Mouse (Mus musculus) midbrain, embryonic 16.5 days (tissue): ENCODE measurements around the gene Fat2. TPM values are rescaled to one million over a fixed set of nuclear protein-coding genes. Genes with fewer than 3 reads are reported as not detected.

Experiments used
- ATAC-seq: fragments of 200-750 bp; cut with Nextera tagmentation; 2 replicates; pipeline ENCODE4 v1.8.0; 2017; ENCODE audit warnings: moderate TSS enrichment
- H3K27ac ChIP-seq: fragments of 300-500 bp; sonication (generic); 2 replicates; pipeline ENCODE4 v1.5.1; 2014; ENCODE audit warnings: mild to moderate bottlenecking, low read length, mixed read lengths
- H3K27me3 ChIP-seq: fragments of 300-500 bp; sonication (generic); 2 replicates; pipeline ENCODE4 v1.6.1; 2014; ENCODE audit warnings: low read depth, low read length, mixed read lengths; ENCODE audit not compliant: control insufficient read depth, insufficient read depth
- H3K36me3 ChIP-seq: fragments of 300-500 bp; sonication (generic); 2 replicates; pipeline ENCODE4 v1.6.1; 2014; ENCODE audit warnings: mild to moderate bottlenecking, low read length, moderate library complexity, mixed read lengths; ENCODE audit not compliant: control insufficient read depth, insufficient read depth
- H3K4me1 ChIP-seq: fragments of 300-500 bp; sonication (generic); 2 replicates; pipeline ENCODE4 v1.6.1; 2014; ENCODE audit warnings: mild to moderate bottlenecking, low read length, mixed read lengths; ENCODE audit not compliant: control insufficient read depth, insufficient read depth
- H3K4me2 ChIP-seq: fragments of 300-500 bp; sonication (generic); 2 replicates; pipeline ENCODE4 v1.6.1; 2014; ENCODE audit warnings: mild to moderate bottlenecking, low read length, mixed read lengths
- H3K4me3 ChIP-seq: fragments of 300-500 bp; sonication (generic); 2 replicates; pipeline ENCODE4 v1.5.1; 2014; ENCODE audit warnings: low read depth, mild to moderate bottlenecking, low read length, moderate library complexity, mixed read lengths
- H3K9ac ChIP-seq: fragments of 300-500 bp; sonication (generic); 2 replicates; pipeline ENCODE4 v1.6.1; 2014; ENCODE audit warnings: low read depth, low read length, mixed read lengths
- H3K9me3 ChIP-seq: fragments of 300-500 bp; sonication (generic); replicated peaks from 2 replicates; pipeline ENCODE4 v1.6.1; 2014; ENCODE audit warnings: mild to moderate bottlenecking, low read length, mixed read lengths; ENCODE audit not compliant: control insufficient read depth, poor library complexity, severe bottlenecking
- WGBS: fragments of 180-500 bp; shearing (Covaris S2); extraction: QIAGEN DNeasy Blood & Tissue Kit; methylation state at CpG from one replicate; pipeline ENCODE4 v1.1.7; 2014; 5-methylcytosine and 5-hydroxymethylcytosine counted together
- polyA plus RNA-seq: library from polyadenylated mRNA; unstranded; fragments of >200 nt; fragmentation: Nextera tagmentation; extraction: Ambion mirVana; gene quantifications from 2 replicates; pipeline ENCODE4 v1.2.1, GENCODE M21; 2015

Gene Fat2
- polyA plus RNA-seq, 1 experiment from 2014 or later, result 0.08 TPM

- no peak overlapping the region for H3K4me3 ChIP-seq
- H3K4me1 ChIP-seq, result no peaks in the 10 kb centered on the region
- H3K27me3 ChIP-seq, result no peaks in the 10 kb centered on the region
- no peak for ATAC-seq
- 91% methylated on average over 4 of the region's 4 CpGs for WGBS
- H3K9me3 ChIP-seq, result no peaks in the 10 kb centered on the region
- peaks cover 8% of the 10 kb centered on the region for H3K36me3 ChIP-seq
- H3K4me2 ChIP-seq, result no peak overlapping the region
- no peak overlapping the region for H3K9ac ChIP-seq
- H3K27ac ChIP-seq, result no peak overlapping the region
Observed at GRCm38 (mm10) chr11:55234791-55235190, 101.6 kb downstream of the Fat2 start.

- Histone ChIP-seq H3K9ac (no peak overlapping the region), H3K27me3 (no peaks in the 10 kb centered on the region), H3K27ac (no peak overlapping the region), H3K36me3 (peaks cover 8% of the 10 kb centered on the region), H3K4me1 (no peaks in the 10 kb centered on the region), H3K4me3 (no peak overlapping the region), H3K4me2 (no peak overlapping the region), H3K9me3 (no peaks in the 10 kb centered on the region)
- WGBS, result 91% methylated on average over 7 of the region's 7 CpGs
- no peak for ATAC-seq
Observed at GRCm38 (mm10) chr11:55234288-55234687, 102.1 kb downstream of the Fat2 start.

DNA sequence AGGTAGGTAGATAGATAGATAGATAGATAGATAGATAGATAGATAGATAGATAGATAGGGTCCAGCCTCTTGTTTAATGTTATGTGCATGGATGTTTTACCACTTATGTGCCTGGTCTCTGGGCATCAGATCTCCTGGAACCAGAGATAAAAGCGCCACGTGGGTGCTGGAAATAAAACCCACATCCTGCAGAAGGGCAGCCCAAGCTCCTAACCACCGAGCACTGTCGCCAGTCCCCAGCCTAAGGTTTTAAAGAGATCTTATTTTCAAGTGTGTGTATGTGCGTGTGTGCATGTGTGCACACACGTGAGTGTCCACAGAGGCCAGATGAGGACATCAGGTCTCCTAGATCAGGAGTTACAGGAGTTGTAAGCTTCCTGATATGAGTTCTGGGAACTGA lies 105.3 kb downstream of the Fat2 start:
- H3K4me2 ChIP-seq, result no peak overlapping the region
- H3K9ac ChIP-seq, result no peak overlapping the region
- peaks cover 8% of the 10 kb centered on the region for H3K36me3 ChIP-seq
- no peak overlapping the region for H3K4me3 ChIP-seq
- no peaks in the 10 kb centered on the region for H3K4me1 ChIP-seq
- ATAC-seq, result no peak
- H3K27ac ChIP-seq, result no peak overlapping the region
- H3K27me3 ChIP-seq, result no peaks in the 10 kb centered on the region
- WGBS, result 95% methylated on average over 6 of the region's 6 CpGs
- no peaks in the 10 kb centered on the region for H3K9me3 ChIP-seq

DNA sequence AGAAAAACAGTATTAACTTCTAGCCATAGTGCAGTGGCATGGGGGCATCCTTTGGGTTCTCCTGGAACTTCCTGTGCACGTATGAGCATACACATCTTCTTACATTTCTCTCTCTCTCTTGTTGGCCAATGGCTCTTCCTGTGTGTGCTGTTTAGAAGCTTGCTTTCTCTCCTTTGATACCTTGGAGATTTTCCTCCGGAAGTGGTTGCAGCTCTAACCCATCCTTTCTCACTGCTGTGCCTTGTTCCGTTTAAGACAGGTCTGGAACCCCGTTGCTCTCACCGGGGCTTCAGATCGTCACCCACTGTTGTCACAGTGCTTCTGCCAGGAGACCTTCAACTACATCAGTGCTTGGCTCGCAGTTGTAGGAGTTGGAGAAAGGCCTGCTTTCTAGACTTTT lies 115.1 kb downstream of the Fat2 start:
- WGBS, result 92% methylated on average over 7 of the region's 7 CpGs

DNA sequence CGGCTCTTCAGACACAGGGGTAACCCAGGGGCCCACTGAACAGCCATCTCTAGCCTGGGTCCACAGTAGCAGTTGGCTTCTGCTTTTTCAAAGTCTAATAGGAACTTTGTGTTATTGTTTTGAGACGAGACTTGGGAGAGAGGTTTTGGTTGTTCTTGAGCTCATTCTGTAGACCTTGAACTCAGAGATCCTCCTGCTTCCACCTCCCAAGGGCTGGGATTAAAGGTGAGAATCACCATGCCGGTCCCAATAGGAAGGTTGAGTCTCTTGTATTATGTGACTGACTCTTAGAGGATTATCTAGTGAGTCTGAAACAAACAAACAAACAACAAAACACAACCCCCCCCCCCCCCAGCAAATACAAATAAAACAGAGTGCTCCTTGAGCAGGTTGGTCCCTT lies 117.9 kb downstream of the Fat2 start:
- Histone ChIP-seq H3K9me3 (no peaks in the 10 kb centered on the region), H3K9ac (no peak overlapping the region), H3K4me3 (no peak overlapping the region), H3K4me1 (no peaks in the 10 kb centered on the region), H3K4me2 (no peak overlapping the region), H3K27ac (no peak overlapping the region), H3K27me3 (no peaks in the 10 kb centered on the region), H3K36me3 (peaks cover 11% of the 10 kb centered on the region; the same call in 1 of the 2 replicates)
- ATAC-seq, result no peak
- WGBS, result 92% methylated on average over 3 of the region's 3 CpGs

More for the DNA sequence above, 115.1 kb downstream of the Fat2 start:
- Histone ChIP-seq H3K9ac (no peak overlapping the region), H3K27ac (no peak overlapping the region), H3K36me3 (peaks cover 22% of the 10 kb centered on the region), H3K4me2 (no peak overlapping the region), H3K27me3 (no peaks in the 10 kb centered on the region), H3K4me3 (no peak overlapping the region), H3K9me3 (no peaks in the 10 kb centered on the region), H3K4me1 (no peaks in the 10 kb centered on the region)
- no peak for ATAC-seq

DNA sequence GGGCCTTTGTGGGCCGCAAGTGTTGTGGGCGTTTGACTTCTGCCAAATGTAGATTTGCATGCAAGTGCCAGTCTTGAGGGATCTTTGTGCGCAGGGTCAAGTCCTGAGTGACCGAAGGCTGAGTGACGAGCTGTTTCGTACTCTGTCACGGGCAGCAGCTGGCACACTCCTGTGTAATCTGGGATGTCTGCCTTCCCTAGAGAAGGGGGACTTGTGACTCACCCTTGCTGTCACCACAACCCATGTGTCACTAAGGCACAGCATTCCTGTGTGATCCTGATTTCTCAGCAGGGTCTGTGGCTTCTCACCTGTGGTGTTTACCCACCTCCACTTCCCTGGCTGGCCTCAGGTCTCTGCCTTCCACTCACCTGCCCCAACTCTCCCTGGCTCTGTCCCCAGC lies 118.5 kb downstream of the Fat2 start:
- Histone ChIP-seq H3K9ac (no peak overlapping the region), H3K4me1 (no peaks in the 10 kb centered on the region), H3K27ac (no peak overlapping the region), H3K27me3 (no peaks in the 10 kb centered on the region), H3K4me2 (no peak overlapping the region), H3K4me3 (no peak overlapping the region), H3K9me3 (no peaks in the 10 kb centered on the region), H3K36me3 (peaks cover 10% of the 10 kb centered on the region; the same call in 1 of the 2 replicates)
- ATAC-seq, result no peak
- WGBS, result 92% methylated on average over 7 of the region's 7 CpGs

- H3K27ac ChIP-seq, result no peak overlapping the region
- no peak overlapping the region for H3K9ac ChIP-seq
- no peaks in the 10 kb centered on the region for H3K27me3 ChIP-seq
- H3K9me3 ChIP-seq, result no peaks in the 10 kb centered on the region
- no peak overlapping the region for H3K4me2 ChIP-seq
- peaks cover 8% of the 10 kb centered on the region; the same call in 1 of the 2 replicates for H3K36me3 ChIP-seq
- no peak overlapping the region for H3K4me3 ChIP-seq
- H3K4me1 ChIP-seq, result no peaks in the 10 kb centered on the region
- no peak for ATAC-seq
- WGBS, result 86% methylated on average over 4 of the region's 4 CpGs
Observed at GRCm38 (mm10) chr11:55217418-55217817, 118.9 kb downstream of the Fat2 start.

GRCm38 (mm10) chr11:55216830-55217229 lies 119.5 kb downstream of the Fat2 start:
- Histone ChIP-seq H3K9ac (no peak overlapping the region), H3K4me3 (no peak overlapping the region), H3K4me2 (no peak overlapping the region), H3K4me1 (no peaks in the 10 kb centered on the region), H3K27ac (no peak overlapping the region), H3K9me3 (no peaks in the 10 kb centered on the region), H3K27me3 (no peaks in the 10 kb centered on the region), H3K36me3 (peaks cover 4% of the 10 kb centered on the region; the same call in 1 of the 2 replicates)
- WGBS, result 84% methylated on average over 13 of the region's 13 CpGs
- ATAC-seq, result no peak

DNA sequence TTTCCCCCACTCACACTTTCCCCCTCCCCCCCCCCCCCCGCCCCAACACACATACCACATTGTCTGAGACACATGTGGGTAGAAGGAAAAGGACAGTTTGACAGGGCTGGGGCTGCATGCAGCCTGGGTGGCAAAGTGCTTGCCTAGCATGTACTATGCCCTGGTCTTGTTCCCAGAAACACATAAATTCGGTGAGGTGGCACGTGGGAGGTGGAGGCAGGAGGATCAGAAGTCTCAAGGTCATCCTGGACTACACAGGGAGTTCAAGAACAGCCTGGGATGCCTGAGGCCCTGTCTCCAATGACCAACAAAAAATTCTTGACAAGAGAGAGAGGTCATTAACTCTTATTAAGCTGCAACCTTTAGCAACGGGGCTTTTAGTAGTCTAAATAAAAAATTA lies 120.3 kb downstream of the Fat2 start:
- WGBS, result 83% methylated on average over 3 of the region's 4 CpGs

More for the DNA sequence above, 120.3 kb downstream of the Fat2 start:
- H3K4me1 ChIP-seq, result no peaks in the 10 kb centered on the region
- H3K4me3 ChIP-seq, result no peak overlapping the region
- no peaks in the 10 kb centered on the region for H3K9me3 ChIP-seq
- H3K9ac ChIP-seq, result no peak overlapping the region
- H3K27ac ChIP-seq, result no peak overlapping the region
- H3K36me3 ChIP-seq, result no peaks in the 10 kb centered on the region; the same call in 1 of the 2 replicates
- no peak overlapping the region for H3K4me2 ChIP-seq
- ATAC-seq, result no peak
- H3K27me3 ChIP-seq, result no peaks in the 10 kb centered on the region
